8 mouse cellular contexts compared by ENCODE assay signal in genomic region chr13:23436861-23437822, GRCm38 (mm10). TPM values are rescaled to one million over a fixed set of nuclear protein-coding genes. Genes with fewer than 3 reads are reported as not detected.
A peak's percentile ranks its signal among the peaks of the same experiment; 100 is the strongest.
DNase-seq lines count a peak whose midpoint lies in the region; ATAC-seq lines count a peak whose summit lies in the region.

No protein-coding gene starts in this region.

- H3K9me3 ChIP-seq in forebrain, embryonic 12.5 days = no peaks in the 10 kb centered on the region
- H3K9me3 ChIP-seq in hindbrain, embryonic 15.5 days = no peaks in the 10 kb centered on the region
- no peaks in the 10 kb centered on the region for H3K9me3 ChIP-seq in limb, embryonic 10.5 days (replicated peaks)
- no peaks in the 10 kb centered on the region for H3K9me3 ChIP-seq in midbrain, embryonic 10.5 days (replicated peaks)

- H3K9ac ChIP-seq in forebrain, embryonic 12.5 days = peak overlapping the region; percentile 63
- H3K9ac ChIP-seq in hindbrain, embryonic 15.5 days = peak overlapping the region; percentile 56

- H3K36me3 ChIP-seq in forebrain, embryonic 12.5 days (replicated peaks) = no peaks in the 10 kb centered on the region
- H3K36me3 ChIP-seq in hindbrain, embryonic 15.5 days = no peaks in the 10 kb centered on the region
- H3K36me3 ChIP-seq in limb, embryonic 10.5 days = no peaks in the 10 kb centered on the region
- H3K36me3 ChIP-seq in midbrain, embryonic 10.5 days = no peaks in the 10 kb centered on the region
- H3K36me3 ChIP-seq in splenic B cell, adult 2 months (ENCODE audit: control insufficient read depth, insufficient read depth, low read length, poor library complexity, severe bottlenecking) = no peaks in the 10 kb centered on the region

- under 1% methylated on average over 32 of the region's 32 CpGs for WGBS in forebrain, embryonic 12.5 days
- WGBS in hindbrain, embryonic 15.5 days = under 1% methylated on average over 32 of the region's 32 CpGs
- WGBS in limb, embryonic 10.5 days = under 1% methylated on average over 32 of the region's 32 CpGs
- under 1% methylated on average over 32 of the region's 32 CpGs for WGBS in midbrain, embryonic 10.5 days

- intact Hi-C loops in heart, postnatal 25 days (cut with DNase I) = loop anchor here (1.0 to 2.0 kb wide), 3 partner anchors 9 to 82 kb away; no protein-coding TSS in a partner anchor

- no peaks in the 10 kb centered on the region for H3K27me3 ChIP-seq in forebrain, embryonic 12.5 days
- H3K27me3 ChIP-seq in hindbrain, embryonic 15.5 days = no peaks in the 10 kb centered on the region
- H3K27me3 ChIP-seq in limb, embryonic 10.5 days (ENCODE audit: low read depth, poor library complexity, severe bottlenecking) = no peaks in the 10 kb centered on the region
- no peaks in the 10 kb centered on the region for H3K27me3 ChIP-seq in midbrain, embryonic 10.5 days (ENCODE audit: low read depth, poor library complexity, severe bottlenecking)
- no peaks in the 10 kb centered on the region for H3K27me3 ChIP-seq in splenic B cell, adult 2 months (ENCODE audit: control insufficient read depth, insufficient read depth, low read length, poor library complexity, severe bottlenecking)

- peak overlapping the region; percentile 67 for H3K4me2 ChIP-seq in forebrain, embryonic 12.5 days
- peak overlapping the region; percentile 91 for H3K4me2 ChIP-seq in hindbrain, embryonic 15.5 days

- DNase-seq in heart, adult 11 months = peak; percentile 91
- DNase-seq in heart, postnatal 25 days (ENCODE audit: low spot score) = no peak
- peak; percentile 68 for DNase-seq in adrenal gland, postnatal 25 days
- DNase-seq in limb, embryonic 10.5 days (ENCODE audit: low spot score) = peak; percentile 48
- DNase-seq in midbrain, embryonic 10.5 days (ENCODE audit: low spot score) = no peak
- peak; percentile 75 for DNase-seq in splenic B cell, adult 2 months (ENCODE audit: low read depth, low spot score)

- ATAC-seq in forebrain, embryonic 12.5 days (ENCODE audit: low FRiP score) = peak; percentile 19; the same call in 1 of the 2 replicates
- peak; percentile 40; the same call in 1 of the 2 replicates for ATAC-seq in hindbrain, embryonic 15.5 days (ENCODE audit: low FRiP score, low read depth)

- peaks cover 18% of the 10 kb centered on the region for H3K4me1 ChIP-seq in forebrain, embryonic 12.5 days
- peaks cover 28% of the 10 kb centered on the region for H3K4me1 ChIP-seq in hindbrain, embryonic 15.5 days (replicated peaks)
- peaks cover 21% of the 10 kb centered on the region for H3K4me1 ChIP-seq in limb, embryonic 10.5 days
- H3K4me1 ChIP-seq in midbrain, embryonic 10.5 days = peaks cover 33% of the 10 kb centered on the region

- H3K4me3 ChIP-seq in forebrain, embryonic 12.5 days (replicated peaks) = peak overlapping the region; percentile 50
- peak overlapping the region; percentile 57 for H3K4me3 ChIP-seq in hindbrain, embryonic 15.5 days
- peak overlapping the region; percentile 66 for H3K4me3 ChIP-seq in limb, embryonic 10.5 days
- peak overlapping the region; percentile 66 for H3K4me3 ChIP-seq in midbrain, embryonic 10.5 days

- peak overlapping the region; percentile 68 for H3K27ac ChIP-seq in forebrain, embryonic 12.5 days
- H3K27ac ChIP-seq in hindbrain, embryonic 15.5 days (replicated peaks) = peak overlapping the region; percentile 60
- peak overlapping the region; percentile 61 for H3K27ac ChIP-seq in limb, embryonic 10.5 days
- peak overlapping the region; percentile 61; the same call in 1 of the 2 replicates for H3K27ac ChIP-seq in midbrain, embryonic 10.5 days (replicated peaks)

RNA-seq across cellular contexts. Expression of gene Abt1, which starts 13.5 kb away (rescaled TPM):
- total RNA-seq in heart, postnatal 25 days (2021) = 1 to 10 TPM; 3.9 to 4.4 TPM
- 6.4 and 6.9 TPM in 2 replicates for total RNA-seq in adrenal gland, postnatal 25 days (2021)
- polyA plus RNA-seq in forebrain, embryonic 12.5 days (2016; fragmentation: Nextera tagmentation; extraction: Ambion mirVana) = 13.0 and 13.2 TPM in 2 replicates
- 8.8 and 9.1 TPM in 2 replicates for polyA plus RNA-seq in hindbrain, embryonic 15.5 days (2015; fragmentation: Nextera tagmentation; extraction: Ambion mirVana)
- polyA plus RNA-seq in limb, embryonic 10.5 days (2016; fragmentation: Nextera tagmentation; extraction: Ambion mirVana) = 16.9 and 17.1 TPM in 2 replicates
- polyA plus RNA-seq in midbrain, embryonic 10.5 days (2016; fragmentation: Nextera tagmentation; extraction: Ambion mirVana) = 14.3 and 14.7 TPM in 2 replicates

RNA-seq across cellular contexts. Expression of gene Btn1a1, which starts 28.6 kb away (rescaled TPM):
- total RNA-seq in heart, postnatal 25 days (2021) = not detected
- not detected in 2 replicates for total RNA-seq in adrenal gland, postnatal 25 days (2021)
- polyA plus RNA-seq in forebrain, embryonic 12.5 days (2016; fragmentation: Nextera tagmentation; extraction: Ambion mirVana) = 0.18 and 0.36 TPM in 2 replicates
- 0.17 TPM in 1 of 2 replicates, not detected in the other for polyA plus RNA-seq in hindbrain, embryonic 15.5 days (2015; fragmentation: Nextera tagmentation; extraction: Ambion mirVana)
- 0.08 and 0.10 TPM in 2 replicates for polyA plus RNA-seq in limb, embryonic 10.5 days (2016; fragmentation: Nextera tagmentation; extraction: Ambion mirVana)
- polyA plus RNA-seq in midbrain, embryonic 10.5 days (2016; fragmentation: Nextera tagmentation; extraction: Ambion mirVana) = 0.04 and 0.06 TPM in 2 replicates

RNA-seq across cellular contexts. Expression of gene Btn2a2, which starts 51.5 kb away (rescaled TPM):
- not detected for total RNA-seq in heart, postnatal 25 days (2021)
- not detected in 2 replicates for total RNA-seq in adrenal gland, postnatal 25 days (2021)
- 0.23 and 0.36 TPM in 2 replicates for polyA plus RNA-seq in forebrain, embryonic 12.5 days (2016; fragmentation: Nextera tagmentation; extraction: Ambion mirVana)
- 0.06 and 0.08 TPM in 2 replicates for polyA plus RNA-seq in hindbrain, embryonic 15.5 days (2015; fragmentation: Nextera tagmentation; extraction: Ambion mirVana)
- 0.99 and 1.9 TPM in 2 replicates for polyA plus RNA-seq in limb, embryonic 10.5 days (2016; fragmentation: Nextera tagmentation; extraction: Ambion mirVana)
- polyA plus RNA-seq in midbrain, embryonic 10.5 days (2016; fragmentation: Nextera tagmentation; extraction: Ambion mirVana) = 0.26 and 0.38 TPM in 2 replicates

Comparison
In these comparisons a context has a peak if more than half of its experiments do, and no peak if none do; other contexts are left out.
1. DNase-seq: peak in heart, adult 11 months (single experiment), adrenal gland, postnatal 25 days (single experiment), limb, embryonic 10.5 days (single experiment) and splenic B cell, adult 2 months (single experiment); none in heart, postnatal 25 days (single experiment) and midbrain, embryonic 10.5 days (single experiment).
2. Peak in every context shown above with its lines, with median percentiles within 50 percentile points of each other: H3K27ac ChIP-seq and H3K4me3 ChIP-seq.